Mouse (Mus musculus) megakaryocyte, embryonic 14.5 days (primary cell): ENCODE data around the gene Slc25a26. TPM values are rescaled to one million over a fixed set of nuclear protein-coding genes. Genes with fewer than 3 reads are reported as not detected.

ENCODE experiments used
- H3K27me3 ChIP-seq: replicated peaks from 2 replicates; pipeline ENCODE3; 2012; ENCODE audit warnings: inconsistent platforms
- H3K36me3 ChIP-seq: replicated peaks from 2 replicates; pipeline ENCODE3; 2012; ENCODE audit warnings: low read length, inconsistent platforms, mixed read lengths
- H3K4me1 ChIP-seq: 2 replicates; pipeline ENCODE4 v1.6.1; 2012; ENCODE audit warnings: inconsistent platforms
- H3K4me3 ChIP-seq: replicated peaks from 2 replicates; pipeline ENCODE3; 2012; ENCODE audit warnings: moderate library complexity, mild to moderate bottlenecking, inconsistent platforms
- H3K9me3 ChIP-seq: 2 replicates; pipeline ENCODE4 v1.6.1; 2012; ENCODE audit warnings: inconsistent platforms
- FLI1 ChIP-seq: IDR thresholded peaks from 2 replicates; pipeline ENCODE4 v1.6.1; 2012; ENCODE audit warnings: low read length, inconsistent platforms, mixed read lengths
- GATA1 ChIP-seq: IDR thresholded peaks from 3 replicates; pipeline ENCODE4 v1.6.1; 2012; ENCODE audit warnings: mixed read lengths, low read length, inconsistent platforms, borderline replicate concordance
- polyA plus RNA-seq: library from polyadenylated mRNA; stranded (reverse); fragments of >175 nt; gene quantifications from 2 replicates; pipeline ENCODE4 v1.2.3, GENCODE M21; 2012; ENCODE audit warnings: low replicate concordance; ENCODE audit not compliant: insufficient read depth

The Slc25a26 gene
- polyA plus RNA-seq, 1 experiment = 1.8 TPM

GRCm38 (mm10) chr6:94646902-94647301, 146.8 kb downstream of the Slc25a26 start:
- no peaks in the 10 kb centered on the region for H3K36me3 ChIP-seq
- no peak overlapping the region for H3K4me3 ChIP-seq
- H3K9me3 ChIP-seq = no peaks in the 10 kb centered on the region
- peaks cover 6% of the 10 kb centered on the region for H3K4me1 ChIP-seq
- no peak for TF ChIP-seq GATA1
- peaks cover 37% of the 10 kb centered on the region for H3K27me3 ChIP-seq

- Histone ChIP-seq H3K4me1 (peaks cover 6% of the 10 kb centered on the region), H3K27me3 (peaks cover 35% of the 10 kb centered on the region), H3K9me3 (no peaks in the 10 kb centered on the region), H3K4me3 (no peak overlapping the region), H3K36me3 (no peaks in the 10 kb centered on the region)
- TF ChIP-seq GATA1 = no peak
- no peak for TF ChIP-seq FLI1
Measured at GRCm38 (mm10) chr6:94647574-94648430, 147.7 kb downstream of the Slc25a26 start.

GRCm38 (mm10) chr6:94648496-94648895, 148.4 kb downstream of the Slc25a26 start:
- Histone ChIP-seq H3K36me3 (no peaks in the 10 kb centered on the region), H3K4me3 (no peak overlapping the region), H3K9me3 (no peaks in the 10 kb centered on the region), H3K4me1 (peaks cover 6% of the 10 kb centered on the region), H3K27me3 (peaks cover 31% of the 10 kb centered on the region)
- TF ChIP-seq GATA1 = no peak

- Histone ChIP-seq H3K4me1 (peaks cover 6% of the 10 kb centered on the region), H3K4me3 (no peak overlapping the region), H3K36me3 (no peaks in the 10 kb centered on the region), H3K9me3 (no peaks in the 10 kb centered on the region), H3K27me3 (peaks cover 31% of the 10 kb centered on the region)
- no peak for TF ChIP-seq FLI1
- TF ChIP-seq GATA1 = no peak
Measured at GRCm38 (mm10) chr6:94649637-94650036, 149.5 kb downstream of the Slc25a26 start.

GRCm38 (mm10) chr6:94651541-94651940, 151.4 kb downstream of the Slc25a26 start:
- Histone ChIP-seq H3K27me3 (peaks cover 36% of the 10 kb centered on the region), H3K36me3 (no peaks in the 10 kb centered on the region), H3K4me1 (peaks cover 6% of the 10 kb centered on the region), H3K4me3 (no peak overlapping the region), H3K9me3 (no peaks in the 10 kb centered on the region)
- no peak for TF ChIP-seq GATA1
- no peak for TF ChIP-seq FLI1

GRCm38 (mm10) chr6:94652659-94653213, 152.6 kb downstream of the Slc25a26 start:
- H3K27me3 ChIP-seq = peaks cover 38% of the 10 kb centered on the region
- no peak overlapping the region for H3K4me3 ChIP-seq
- H3K36me3 ChIP-seq = no peaks in the 10 kb centered on the region
- H3K4me1 ChIP-seq = peaks cover 2% of the 10 kb centered on the region; the same call in 1 of the 2 replicates
- TF ChIP-seq GATA1 (no peak), FLI1 (no peak)
- H3K9me3 ChIP-seq = no peaks in the 10 kb centered on the region

GRCm38 (mm10) chr6:94653388-94654316, 153.5 kb downstream of the Slc25a26 start:
- no peaks in the 10 kb centered on the region for H3K36me3 ChIP-seq
- H3K9me3 ChIP-seq = no peaks in the 10 kb centered on the region
- TF ChIP-seq FLI1 (no peak), GATA1 (no peak)
- H3K4me1 ChIP-seq = no peaks in the 10 kb centered on the region
- H3K27me3 ChIP-seq = peaks cover 40% of the 10 kb centered on the region
- H3K4me3 ChIP-seq = no peak overlapping the region

Other genes with a start within 250 kb of the Slc25a26 start
- 1.3 and 2.3 TPM in 2 replicates for gene Magi1, start 216.4 kb upstream of the Slc25a26 start, polyA plus RNA-seq
- 0.06 TPM in 1 of 2 replicates, not detected in the other for gene Lrig1, start 199.8 kb downstream of the Slc25a26 start, polyA plus RNA-seq